Mouse (Mus musculus) liver, embryonic 15.5 days (tissue): ENCODE measurements around the gene Il3ra. TPM values are rescaled to one million over a fixed set of nuclear protein-coding genes. Genes with fewer than 3 reads are reported as not detected.
A peak's percentile ranks its signal among the peaks of the same experiment; 100 is the strongest.

Experiments used
- ATAC-seq: fragments of 200-750 bp; cut with Nextera tagmentation; 2 replicates; pipeline ENCODE4 v1.8.0; 2017; ENCODE audit warnings: moderate number of reproducible peaks, mild to moderate bottlenecking, moderate library complexity; ENCODE audit not compliant: insufficient read depth
- H3K27ac ChIP-seq: fragments of 300-500 bp; sonication (generic); replicated peaks from 2 replicates; pipeline ENCODE4 v1.5.1; 2015; ENCODE audit warnings: mild to moderate bottlenecking, inconsistent platforms
- H3K27me3 ChIP-seq: fragments of 300-500 bp; sonication (generic); 2 replicates; pipeline ENCODE4 v1.6.1; 2015; ENCODE audit warnings: mild to moderate bottlenecking, inconsistent platforms
- H3K36me3 ChIP-seq: fragments of 300-500 bp; sonication (generic); replicated peaks from 2 replicates; pipeline ENCODE4 v1.6.1; 2015; ENCODE audit warnings: moderate library complexity, mild to moderate bottlenecking, inconsistent platforms
- H3K4me1 ChIP-seq: fragments of 300-500 bp; sonication (generic); replicated peaks from 2 replicates; pipeline ENCODE4 v1.6.1; 2015; ENCODE audit warnings: inconsistent platforms
- H3K4me2 ChIP-seq: fragments of 300-500 bp; sonication (generic); 2 replicates; pipeline ENCODE4 v1.6.1; 2015; ENCODE audit warnings: moderate library complexity, mild to moderate bottlenecking, inconsistent platforms
- H3K4me3 ChIP-seq: fragments of 300-500 bp; sonication (generic); replicated peaks from 2 replicates; pipeline ENCODE4 v1.5.1; 2015; ENCODE audit warnings: mild to moderate bottlenecking, inconsistent platforms
- H3K9ac ChIP-seq: fragments of 300-500 bp; sonication (generic); 2 replicates; pipeline ENCODE4 v1.6.1; 2015; ENCODE audit warnings: moderate library complexity, mild to moderate bottlenecking, inconsistent platforms
- H3K9me3 ChIP-seq: fragments of 300-500 bp; sonication (generic); replicated peaks from 2 replicates; pipeline ENCODE4 v1.6.1; 2016; ENCODE audit warnings: inconsistent platforms
- WGBS: fragments of 180-500 bp; shearing (Covaris S2); methylation state at CpG from one replicate; pipeline ENCODE4 v1.1.7; 2015; ENCODE audit warnings: mixed read lengths; ENCODE audit not compliant: insufficient replicate concordance; 5-methylcytosine and 5-hydroxymethylcytosine counted together
- polyA plus RNA-seq: library from polyadenylated mRNA; unstranded; fragments of >200 nt; fragmentation: Nextera tagmentation; extraction: Ambion mirVana; gene quantifications from 2 replicates; pipeline ENCODE4 v1.2.1, GENCODE M21; 2015

The Il3ra gene
- polyA plus RNA-seq, result 3.3 and 3.6 TPM in 2 replicates

DNA sequence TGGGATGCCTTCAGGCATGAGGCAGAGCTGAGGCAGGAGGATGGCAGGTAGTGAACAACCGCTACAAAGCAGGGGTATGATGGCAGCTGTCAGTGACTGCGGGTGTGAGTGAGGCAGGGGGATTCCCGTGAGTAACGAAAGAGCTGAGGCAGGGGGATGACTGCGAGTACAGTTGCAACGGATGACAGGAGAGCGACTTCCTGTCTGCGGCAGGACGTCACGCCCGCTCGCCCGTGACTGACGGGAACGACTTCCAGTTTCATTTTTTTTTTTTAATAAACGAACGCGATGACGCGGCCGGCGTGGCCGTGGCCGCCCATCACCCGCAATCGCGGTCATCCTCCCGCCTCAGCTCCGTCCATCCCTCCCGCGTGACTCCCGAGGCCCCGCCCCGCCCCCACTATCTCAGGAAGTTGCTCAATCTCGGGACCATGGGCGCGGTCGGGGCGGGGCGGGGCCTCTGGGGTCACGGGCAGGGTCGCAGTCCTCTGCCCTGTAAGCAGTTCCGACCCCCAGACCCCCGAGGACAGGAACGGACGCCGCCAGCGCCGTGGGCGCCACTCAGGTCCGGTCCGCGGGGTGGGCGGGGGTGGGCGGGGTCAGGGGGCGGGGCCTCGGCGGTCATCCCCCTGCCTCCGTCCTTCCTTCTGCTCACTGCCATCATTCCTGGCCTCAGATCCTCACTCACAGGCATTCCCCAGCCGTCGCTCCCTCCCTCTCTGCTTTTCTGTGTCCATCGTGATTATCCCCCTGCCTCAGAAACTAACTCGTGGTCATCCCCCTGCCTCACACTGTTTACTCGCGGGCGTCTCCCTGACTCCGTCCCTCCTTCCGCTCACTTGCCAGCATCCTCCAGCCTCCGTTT is at the start of gene Il3ra:
TSS of gene Il3ra (plus strand) at position 328 of the 865 bp plus-strand sequence.
- peaks cover 7% of the 10 kb centered on the region; the same call in 1 of the 2 replicates for H3K36me3 ChIP-seq
- H3K4me1 ChIP-seq, result peaks cover 12% of the 10 kb centered on the region; the same call in 1 of the 2 replicates
- ATAC-seq, result peak; percentile 55
- H3K9me3 ChIP-seq, result peaks cover 38% of the 10 kb centered on the region
- H3K4me2 ChIP-seq, result peak within 1 kb of the TSS; percentile 78
- peak within 1 kb of the TSS; percentile 60 for H3K4me3 ChIP-seq
- H3K9ac ChIP-seq, result no peak within 1 kb of the TSS
- no peaks in the 10 kb centered on the region for H3K27me3 ChIP-seq
- WGBS, result 2% methylated on average over 62 of the region's 69 CpGs
- peak within 1 kb of the TSS; percentile 59 for H3K27ac ChIP-seq

DNA sequence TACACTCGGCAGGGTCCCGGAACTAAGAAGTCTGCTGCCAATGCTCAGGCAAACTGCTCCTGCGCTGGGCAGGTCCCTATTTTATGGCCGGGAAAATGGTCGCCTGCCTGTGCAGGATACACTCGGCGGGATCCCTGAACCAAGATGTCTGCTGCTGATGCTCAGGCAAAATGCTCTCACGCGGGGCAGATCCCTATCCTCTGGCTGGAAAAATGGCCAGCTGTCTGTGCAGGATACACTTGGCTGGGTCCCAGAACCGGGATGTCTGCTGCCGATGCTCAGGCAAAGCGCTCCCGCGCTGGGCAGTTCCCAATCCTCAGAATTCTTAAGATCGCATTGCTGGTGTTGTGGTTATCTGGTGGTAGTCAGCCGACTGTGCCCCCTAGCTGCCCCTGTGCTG is 37.1 kb upstream of the Il3ra start:
- ATAC-seq, result no peak
- no peak overlapping the region for H3K9ac ChIP-seq
- no peak overlapping the region for H3K4me3 ChIP-seq
- 44% methylated on average over 16 of the region's 16 CpGs for WGBS
- H3K27ac ChIP-seq, result no peak overlapping the region
- no peaks in the 10 kb centered on the region for H3K4me1 ChIP-seq
- H3K9me3 ChIP-seq, result no peaks in the 10 kb centered on the region
- H3K4me2 ChIP-seq, result no peak overlapping the region
- H3K36me3 ChIP-seq, result no peaks in the 10 kb centered on the region
- H3K27me3 ChIP-seq, result no peaks in the 10 kb centered on the region

DNA sequence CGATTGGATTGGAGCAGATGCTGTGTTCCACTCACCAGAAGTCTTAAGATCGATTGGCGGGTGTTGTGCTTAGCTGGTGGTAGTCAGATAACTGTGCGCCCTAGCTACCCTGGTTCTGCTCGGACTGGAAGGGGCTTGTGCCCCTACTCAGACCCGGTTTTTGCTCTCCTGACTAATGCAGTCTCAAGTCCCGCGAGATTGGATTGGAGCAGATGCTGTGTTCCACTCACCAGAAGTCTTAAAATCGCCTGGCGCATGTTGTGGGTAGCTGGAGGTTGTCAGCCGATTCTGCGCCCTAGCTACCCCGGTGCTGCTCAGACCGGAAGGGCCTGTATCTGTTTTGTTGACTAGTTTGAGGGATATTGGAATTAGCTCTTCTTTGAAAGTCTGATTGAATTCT is 36.7 kb upstream of the Il3ra start:
- Histone ChIP-seq H3K27me3 (no peaks in the 10 kb centered on the region), H3K27ac (no peak overlapping the region), H3K4me3 (no peak overlapping the region), H3K9me3 (no peaks in the 10 kb centered on the region), H3K4me2 (no peak overlapping the region), H3K4me1 (no peaks in the 10 kb centered on the region), H3K9ac (no peak overlapping the region), H3K36me3 (no peaks in the 10 kb centered on the region)
- 45% methylated on average over 14 of the region's 14 CpGs for WGBS
- ATAC-seq, result no peak

DNA sequence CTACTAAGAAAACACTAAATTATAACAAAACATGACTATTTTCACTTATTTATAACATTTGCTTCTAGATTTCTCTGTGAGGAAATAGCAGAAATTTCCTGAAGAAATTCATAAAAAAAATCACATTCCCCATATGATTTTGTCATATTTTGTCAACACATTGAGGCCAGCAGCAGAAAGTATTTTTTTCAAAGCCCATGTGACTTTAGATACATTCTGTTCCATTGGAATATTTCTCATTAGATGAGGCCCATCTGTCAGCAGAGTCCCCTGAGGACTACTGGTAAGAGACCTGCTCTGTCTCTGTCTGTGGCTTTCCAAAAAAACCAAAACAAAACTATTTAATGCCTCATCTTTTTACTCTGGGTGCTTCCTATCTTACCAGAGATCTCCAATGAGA is 23.5 kb upstream of the Il3ra start, which contains the start of gene Olfr31:
TSS of gene Olfr31 (plus strand) at position 301 of the 400 bp plus-strand sequence.
- Histone ChIP-seq H3K27ac (no peak within 1 kb of the TSS), H3K4me1 (no peaks in the 10 kb centered on the region), H3K4me2 (no peak within 1 kb of the TSS), H3K9ac (no peak within 1 kb of the TSS), H3K36me3 (no peaks in the 10 kb centered on the region), H3K27me3 (no peaks in the 10 kb centered on the region), H3K4me3 (no peak within 1 kb of the TSS), H3K9me3 (no peaks in the 10 kb centered on the region)
- no peak for ATAC-seq

DNA sequence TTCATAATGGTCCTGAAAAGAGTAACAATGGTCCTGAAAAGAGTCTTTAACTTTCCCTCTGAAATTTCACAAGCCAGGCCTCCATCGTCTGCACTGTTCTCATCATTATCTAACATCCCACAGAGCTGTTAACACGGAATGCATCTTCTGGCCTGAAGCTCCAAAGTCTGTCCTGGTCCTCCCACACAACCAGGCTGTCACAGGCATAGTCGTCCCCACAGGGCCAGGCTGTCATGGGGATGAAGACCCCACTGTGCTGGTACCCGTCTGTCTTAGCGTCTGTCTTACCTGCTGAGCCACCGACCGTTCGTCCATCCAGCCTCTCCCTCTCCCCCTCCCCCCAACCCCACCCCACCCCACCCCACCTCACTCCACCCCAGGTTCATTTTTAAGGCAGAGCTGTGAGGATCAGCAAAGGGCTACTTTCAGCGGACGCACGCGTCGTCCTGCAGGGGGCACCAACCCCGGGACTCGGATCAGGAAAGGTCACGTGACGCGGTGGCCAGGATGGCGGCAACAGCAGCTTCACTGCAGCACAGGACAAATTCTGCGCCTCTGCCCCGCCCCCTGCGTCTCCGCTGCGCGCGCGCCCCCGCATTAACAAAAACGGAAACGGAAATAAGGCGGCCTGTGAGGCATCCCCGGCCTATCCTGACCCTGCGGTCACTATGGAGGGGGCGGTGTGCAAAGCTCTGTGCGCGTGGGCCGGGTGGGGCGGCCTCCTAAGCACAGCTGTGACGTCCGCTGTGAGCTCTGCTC is 783 bp upstream of the Il3ra start:
- WGBS, result 6% methylated on average over 40 of the region's 40 CpGs
- Histone ChIP-seq H3K36me3 (peaks cover 7% of the 10 kb centered on the region; the same call in 1 of the 2 replicates), H3K9ac (no peak overlapping the region), H3K9me3 (peaks cover 30% of the 10 kb centered on the region), H3K27me3 (no peaks in the 10 kb centered on the region), H3K27ac (peak overlapping the region; percentile 59), H3K4me2 (peak overlapping the region; percentile 78), H3K4me1 (peaks cover 12% of the 10 kb centered on the region; the same call in 1 of the 2 replicates), H3K4me3 (peak overlapping the region; percentile 60)
- peak; percentile 80 for ATAC-seq

DNA sequence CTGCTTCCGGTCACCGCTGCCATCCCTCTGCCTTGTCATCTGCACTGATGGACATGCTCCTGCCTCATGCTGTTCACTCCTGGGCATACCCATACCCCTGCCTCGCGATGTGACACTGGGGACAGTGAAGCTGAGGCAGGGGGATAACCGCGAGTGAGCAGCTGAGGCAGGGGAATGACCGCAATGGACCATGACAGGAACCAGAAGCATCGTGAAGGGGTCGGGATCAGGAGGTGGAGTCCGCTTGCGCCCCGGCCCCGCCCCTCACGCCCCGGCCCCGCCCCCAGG is 682 bp downstream of the Il3ra start:
- no peak overlapping the region for H3K27ac ChIP-seq
- peak overlapping the region; percentile 78 for H3K4me2 ChIP-seq
- no peaks in the 10 kb centered on the region for H3K27me3 ChIP-seq
- peak overlapping the region; percentile 60 for H3K4me3 ChIP-seq
- no peak overlapping the region for H3K9ac ChIP-seq
- peaks cover 12% of the 10 kb centered on the region; the same call in 1 of the 2 replicates for H3K4me1 ChIP-seq
- ATAC-seq, result 0 out of 2 replicates have a peak, but pooled peaks have one; percentile 1
- peaks cover 7% of the 10 kb centered on the region; the same call in 1 of the 2 replicates for H3K36me3 ChIP-seq
- WGBS, result 20% methylated on average over 16 of the region's 16 CpGs
- H3K9me3 ChIP-seq, result peaks cover 44% of the 10 kb centered on the region

DNA sequence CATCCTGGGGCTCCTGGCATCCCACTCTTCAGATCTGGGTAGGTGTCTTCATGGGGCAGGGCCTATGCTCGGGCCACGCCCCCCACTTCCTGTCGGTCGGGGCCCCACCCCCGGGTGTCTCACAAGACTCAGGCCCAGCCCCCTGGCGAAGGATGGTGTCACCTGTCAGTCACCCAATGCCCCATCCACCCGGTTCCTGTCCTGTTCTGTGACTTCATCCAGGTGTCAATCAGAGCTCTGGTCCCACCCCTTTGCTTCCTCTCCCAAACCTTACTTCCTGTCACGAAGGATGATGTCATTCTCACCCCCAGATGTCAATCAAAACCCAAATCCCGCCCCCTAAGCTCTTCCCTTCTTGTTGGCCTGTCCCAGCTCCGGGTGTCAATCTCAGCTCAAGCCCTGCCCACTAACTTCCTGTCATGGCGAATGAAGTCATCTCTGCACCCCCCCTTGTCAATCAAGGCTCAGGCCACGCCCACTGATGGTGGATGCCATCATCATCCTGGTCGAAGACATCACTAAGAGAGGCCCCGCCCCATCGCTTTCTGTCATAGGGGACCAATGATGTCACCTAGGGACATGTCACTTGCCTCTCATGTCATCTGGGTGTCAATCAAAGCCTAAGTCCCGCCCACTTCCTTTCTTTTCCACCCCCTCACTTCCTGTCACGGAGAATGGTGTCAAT is 1.2 kb downstream of the Il3ra start:
- no peak for ATAC-seq
- 0 out of 2 replicates have a peak overlapping the region, but pooled peaks have one; percentile 78 for H3K4me2 ChIP-seq
- no peak overlapping the region for H3K27ac ChIP-seq

DNA sequence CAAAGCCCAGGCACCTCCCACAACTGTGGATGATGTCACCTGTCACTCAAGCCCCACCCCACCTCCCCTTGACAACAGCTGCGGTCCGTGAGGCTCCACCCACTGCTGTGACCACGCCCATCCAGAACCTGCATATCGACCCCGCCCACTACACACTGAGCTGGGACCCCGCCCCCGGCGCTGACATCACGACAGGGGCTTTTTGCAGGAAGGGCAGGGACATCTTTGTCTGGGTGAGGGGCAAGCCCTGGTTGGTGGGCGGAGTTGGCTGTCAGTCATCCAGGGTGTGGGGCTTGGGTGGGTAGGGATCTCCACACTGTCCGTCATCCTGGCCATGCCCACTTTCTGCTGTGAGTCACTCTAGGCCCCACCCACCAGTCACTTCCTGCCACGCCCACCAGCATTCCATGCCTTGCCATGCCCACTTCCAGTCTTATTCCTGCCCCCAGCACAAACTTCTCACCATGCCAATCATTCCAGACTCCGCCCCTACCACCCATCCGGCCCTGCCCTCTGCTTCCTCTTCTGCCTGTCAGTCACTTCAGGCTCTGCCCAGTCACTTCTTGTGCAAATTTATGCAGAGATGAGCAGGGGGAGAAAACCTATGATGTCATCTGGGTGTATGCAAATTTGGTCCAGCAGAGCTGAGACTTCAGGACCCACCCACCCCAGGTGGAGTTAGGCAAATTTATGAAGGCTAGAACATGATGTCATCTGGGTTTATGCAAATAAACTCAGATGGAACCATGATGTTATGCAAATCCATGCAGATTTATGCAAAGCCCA is 2.0 kb downstream of the Il3ra start:
- WGBS, result 73% methylated on average over 14 of the region's 14 CpGs
- H3K4me2 ChIP-seq, result no peak overlapping the region
- no peaks in the 10 kb centered on the region for H3K27me3 ChIP-seq
- peaks cover 12% of the 10 kb centered on the region; the same call in 1 of the 2 replicates for H3K4me1 ChIP-seq
- no peak overlapping the region for H3K4me3 ChIP-seq
- H3K36me3 ChIP-seq, result peaks cover 7% of the 10 kb centered on the region; the same call in 1 of the 2 replicates
- peaks cover 53% of the 10 kb centered on the region for H3K9me3 ChIP-seq
- H3K9ac ChIP-seq, result no peak overlapping the region
- ATAC-seq, result no peak
- no peak overlapping the region for H3K27ac ChIP-seq

More for the DNA sequence above, 1.2 kb downstream of the Il3ra start:
- WGBS, result 63% methylated on average over 17 of the region's 17 CpGs
- Histone ChIP-seq H3K4me1 (peaks cover 12% of the 10 kb centered on the region; the same call in 1 of the 2 replicates), H3K4me3 (peak overlapping the region; percentile 60), H3K27me3 (no peaks in the 10 kb centered on the region), H3K36me3 (peaks cover 7% of the 10 kb centered on the region; the same call in 1 of the 2 replicates), H3K9ac (no peak overlapping the region), H3K9me3 (peaks cover 50% of the 10 kb centered on the region)

DNA sequence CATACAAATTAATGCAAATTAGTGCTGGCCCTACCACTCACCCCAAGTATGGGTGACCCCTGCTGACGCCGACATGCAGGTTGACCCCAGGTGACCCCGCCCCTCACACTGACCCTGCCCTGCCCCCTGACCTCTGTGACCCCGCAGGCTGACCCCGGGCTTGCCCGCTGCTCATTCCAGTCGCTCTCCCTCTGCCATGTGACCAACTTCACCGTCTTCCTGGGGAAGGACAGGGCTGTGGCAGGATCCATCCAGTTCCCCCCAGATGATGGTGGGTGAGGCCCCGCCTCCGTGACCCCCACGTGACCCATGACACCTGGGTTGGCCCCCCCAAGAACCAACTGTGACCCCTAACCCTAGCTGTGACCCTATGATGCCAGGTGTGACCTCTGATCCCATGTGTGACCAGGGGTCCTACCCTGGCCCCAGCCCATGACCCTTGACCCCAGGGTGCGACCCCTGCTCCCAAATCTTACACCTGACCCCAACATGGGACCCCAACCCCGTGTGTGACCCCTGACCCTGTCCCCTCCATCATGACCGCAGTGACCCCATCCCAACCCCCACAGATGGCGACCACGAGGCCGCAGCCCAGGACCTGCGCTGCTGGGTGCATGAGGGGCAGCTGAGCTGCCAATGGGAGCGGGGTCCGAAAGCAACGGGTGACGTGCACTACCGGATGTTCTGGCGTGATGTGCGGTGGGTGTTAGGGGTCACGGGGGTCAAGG is 2.8 kb downstream of the Il3ra start:
- peaks cover 7% of the 10 kb centered on the region; the same call in 1 of the 2 replicates for H3K36me3 ChIP-seq
- no peak overlapping the region for H3K27ac ChIP-seq
- no peak overlapping the region for H3K4me3 ChIP-seq
- no peak overlapping the region for H3K9ac ChIP-seq
- ATAC-seq, result no peak
- H3K9me3 ChIP-seq, result peaks cover 55% of the 10 kb centered on the region
- no peak overlapping the region for H3K4me2 ChIP-seq
- 86% methylated on average over 26 of the region's 26 CpGs for WGBS
- no peaks in the 10 kb centered on the region for H3K27me3 ChIP-seq
- peaks cover 12% of the 10 kb centered on the region; the same call in 1 of the 2 replicates for H3K4me1 ChIP-seq
